Mouse (Mus musculus) erythroblast, embryonic 14.5 days (primary cell): ENCODE measurements around the gene Cacng8. TPM values are rescaled to one million over a fixed set of nuclear protein-coding genes. Genes with fewer than 3 reads are reported as not detected.
"Not testable (repeated sequence)": the region's sequence is repeated elsewhere in the genome, so short reads cannot be mapped to it uniquely, and the experiment has no call there.

Experiments
- H3K27me3 ChIP-seq: 2 replicates; pipeline ENCODE4 v1.6.1; 2012; ENCODE audit warnings: inconsistent platforms; ENCODE audit not compliant: control insufficient read depth
- H3K36me3 ChIP-seq: 2 replicates; pipeline ENCODE4 v1.6.1; 2012; ENCODE audit warnings: mild to moderate bottlenecking, inconsistent platforms; ENCODE audit not compliant: control insufficient read depth
- H3K4me1 ChIP-seq: 2 replicates; pipeline ENCODE4 v1.6.1; 2012; ENCODE audit warnings: inconsistent platforms; ENCODE audit not compliant: control insufficient read depth
- H3K4me3 ChIP-seq: replicated peaks from 2 replicates; pipeline ENCODE3; 2012; ENCODE audit warnings: moderate library complexity, mild to moderate bottlenecking, inconsistent platforms
- H3K9me3 ChIP-seq: 2 replicates; pipeline ENCODE4 v1.6.1; 2012; ENCODE audit warnings: low read length, inconsistent platforms, mixed read lengths; ENCODE audit not compliant: control insufficient read depth
- GATA1 ChIP-seq: IDR thresholded peaks from 2 replicates; pipeline ENCODE4 v1.6.1; 2012; ENCODE audit warnings: low read length, inconsistent platforms, mixed read lengths
- TAL1 ChIP-seq: IDR thresholded peaks from 3 replicates; pipeline ENCODE4 v1.6.1; 2012; ENCODE audit warnings: low read length, inconsistent platforms, mixed read lengths
- polyA plus RNA-seq: library from polyadenylated mRNA; stranded (reverse); fragments of >175 nt; gene quantifications from 2 replicates; pipeline ENCODE4 v1.2.3, GENCODE M21; 2012

The Cacng8 gene
- polyA plus RNA-seq, 1 experiment = not detected

GRCm38 (mm10) chr7:3397797-3398196 is 7.3 kb downstream of the Cacng8 start:
- TF ChIP-seq GATA1 = no peak
- no peak for TF ChIP-seq TAL1
- Histone ChIP-seq H3K27me3 (no peaks in the 10 kb centered on the region), H3K36me3 (no peaks in the 10 kb centered on the region), H3K4me1 (no peaks in the 10 kb centered on the region), H3K4me3 (no peak overlapping the region), H3K9me3 (no peaks in the 10 kb centered on the region)

- H3K36me3 ChIP-seq, H3K4me1 ChIP-seq, H3K4me3 ChIP-seq, H3K27me3 ChIP-seq, H3K9me3 ChIP-seq: not testable (repeated sequence)
Measured at GRCm38 (mm10) chr7:3398363-3398762, 7.9 kb downstream of the Cacng8 start.

- H3K9me3 ChIP-seq = no peaks in the 10 kb centered on the region
- H3K4me1 ChIP-seq = no peaks in the 10 kb centered on the region
- no peaks in the 10 kb centered on the region for H3K36me3 ChIP-seq
- TF ChIP-seq GATA1 = no peak
- TF ChIP-seq TAL1 = no peak
- no peaks in the 10 kb centered on the region for H3K27me3 ChIP-seq
- H3K4me3 ChIP-seq = no peak overlapping the region
Measured at GRCm38 (mm10) chr7:3399937-3400336, 9.5 kb downstream of the Cacng8 start.

DNA sequence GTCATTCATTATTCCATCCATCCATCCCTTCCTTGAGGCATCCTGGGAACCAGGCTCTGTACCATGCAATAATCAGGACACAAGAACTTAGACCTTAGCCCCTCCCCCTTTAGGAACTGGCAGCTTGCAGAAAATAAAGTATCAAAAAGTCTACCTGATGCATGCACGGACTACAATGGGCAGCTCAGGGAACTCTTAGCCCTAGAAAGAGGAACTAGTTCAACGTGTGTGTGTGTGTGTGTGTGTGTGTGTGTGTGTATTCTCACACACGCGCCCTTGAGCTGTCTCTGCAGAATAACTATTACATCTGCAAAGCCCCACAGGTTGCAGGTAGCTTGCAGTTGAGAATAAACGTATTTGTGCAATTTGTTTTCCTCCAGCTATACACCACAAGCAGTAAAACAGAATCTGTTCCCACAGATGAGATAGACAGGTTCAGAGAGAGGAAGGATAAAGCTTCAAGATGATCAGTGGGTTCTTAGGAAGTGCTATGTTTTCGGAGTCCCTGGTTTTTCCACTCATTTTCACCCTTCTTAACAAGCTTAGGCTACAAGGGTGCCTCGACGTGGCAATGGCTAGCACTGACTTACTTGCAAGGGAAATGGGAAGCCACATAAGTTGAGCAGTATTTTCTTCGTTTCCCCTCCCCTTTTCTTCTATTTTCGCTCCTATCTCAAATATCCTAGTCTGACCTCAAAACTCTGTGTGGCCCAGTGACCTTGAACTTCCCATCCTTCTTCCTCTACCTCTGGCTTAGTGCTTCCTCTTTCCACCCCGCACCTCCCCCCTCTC is 19.4 kb downstream of the Cacng8 start:
- peaks cover 45% of the 10 kb centered on the region for H3K27me3 ChIP-seq
- H3K9me3 ChIP-seq = no peaks in the 10 kb centered on the region
- no peaks in the 10 kb centered on the region for H3K36me3 ChIP-seq
- no peaks in the 10 kb centered on the region for H3K4me1 ChIP-seq
- no peak for TF ChIP-seq TAL1
- TF ChIP-seq GATA1 = no peak
- no peak overlapping the region for H3K4me3 ChIP-seq

GRCm38 (mm10) chr7:3411160-3411941 is 20.9 kb downstream of the Cacng8 start:
- no peaks in the 10 kb centered on the region for H3K4me1 ChIP-seq
- no peaks in the 10 kb centered on the region for H3K9me3 ChIP-seq
- TF ChIP-seq GATA1 (no peak), TAL1 (no peak)
- H3K4me3 ChIP-seq = no peak overlapping the region
- peaks cover 59% of the 10 kb centered on the region for H3K27me3 ChIP-seq
- H3K36me3 ChIP-seq = no peaks in the 10 kb centered on the region

DNA sequence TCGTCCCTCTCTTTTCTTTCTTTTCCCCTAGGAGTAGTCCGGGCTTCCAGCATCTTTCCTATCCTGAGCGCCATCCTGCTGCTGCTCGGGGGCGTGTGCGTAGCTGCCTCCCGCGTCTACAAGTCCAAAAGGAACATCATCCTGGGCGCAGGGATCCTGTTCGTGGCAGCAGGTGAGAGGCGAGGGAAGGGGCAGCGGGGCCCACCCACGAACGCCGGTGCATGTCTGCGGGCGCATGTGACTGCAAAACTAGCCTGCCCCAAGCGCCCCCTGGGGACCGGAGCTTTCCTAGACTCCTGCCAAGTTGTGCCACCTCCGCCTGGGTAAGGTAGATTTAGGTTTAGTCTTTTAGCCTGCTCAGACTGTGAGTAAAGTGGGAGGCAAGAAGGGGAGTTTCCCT is 21.6 kb downstream of the Cacng8 start:
- Histone ChIP-seq H3K9me3 (no peaks in the 10 kb centered on the region), H3K4me3 (no peak overlapping the region), H3K36me3 (no peaks in the 10 kb centered on the region), H3K4me1 (no peaks in the 10 kb centered on the region), H3K27me3 (peaks cover 65% of the 10 kb centered on the region)
- TF ChIP-seq TAL1 (no peak), GATA1 (no peak)

GRCm38 (mm10) chr7:3414888-3415287 is 24.4 kb downstream of the Cacng8 start:
- Histone ChIP-seq H3K27me3 (peaks cover 74% of the 10 kb centered on the region), H3K4me1 (no peaks in the 10 kb centered on the region), H3K9me3 (no peaks in the 10 kb centered on the region), H3K36me3 (no peaks in the 10 kb centered on the region), H3K4me3 (no peak overlapping the region)
- TF ChIP-seq GATA1 = no peak
- TF ChIP-seq TAL1 = no peak

DNA sequence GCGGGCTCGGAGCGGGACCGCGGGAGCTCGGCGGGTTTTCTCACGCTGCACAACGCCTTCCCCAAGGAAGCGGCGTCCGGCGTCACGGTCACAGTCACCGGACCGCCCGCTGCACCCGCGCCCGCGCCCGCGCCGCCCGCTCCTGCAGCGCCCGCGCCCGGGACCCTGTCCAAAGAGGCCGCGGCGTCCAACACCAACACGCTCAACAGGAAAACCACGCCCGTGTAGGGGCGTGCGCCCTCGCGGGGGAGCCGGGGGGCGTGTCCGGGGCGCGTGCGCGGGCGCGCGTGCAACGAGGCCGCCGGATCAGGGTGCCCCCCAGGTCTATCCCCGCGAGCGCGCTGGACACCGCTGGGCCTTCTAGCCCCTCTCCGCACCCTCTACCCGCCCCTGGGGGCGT is 24.9 kb downstream of the Cacng8 start:
- peaks cover 71% of the 10 kb centered on the region for H3K27me3 ChIP-seq
- H3K4me3 ChIP-seq = no peak overlapping the region
- H3K4me1 ChIP-seq = no peaks in the 10 kb centered on the region
- TF ChIP-seq GATA1 (no peak), TAL1 (no peak)
- H3K9me3 ChIP-seq = no peaks in the 10 kb centered on the region
- no peaks in the 10 kb centered on the region for H3K36me3 ChIP-seq

DNA sequence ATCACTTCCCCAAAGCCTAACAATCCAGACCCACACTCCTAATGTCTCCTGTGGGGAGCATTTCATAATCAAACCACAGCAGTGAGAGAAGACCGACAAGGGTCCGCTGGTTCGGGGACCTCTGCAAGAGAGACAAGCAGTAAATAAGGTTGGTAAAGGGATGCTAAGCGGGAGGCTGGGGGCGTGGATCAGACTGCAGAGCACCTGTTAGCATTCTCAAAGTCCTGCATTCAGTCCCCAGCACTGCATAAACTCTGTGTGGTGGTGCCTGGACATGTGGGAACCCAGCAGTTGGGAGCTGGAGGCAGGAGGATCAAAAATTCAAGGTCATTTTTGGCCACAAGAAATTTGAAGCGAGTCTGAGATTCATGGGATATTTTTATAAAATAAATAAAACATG is 29.5 kb downstream of the Cacng8 start:
- no peak for TF ChIP-seq GATA1
- Histone ChIP-seq H3K4me3 (no peak overlapping the region), H3K9me3 (no peaks in the 10 kb centered on the region), H3K4me1 (no peaks in the 10 kb centered on the region), H3K27me3 (peaks cover 58% of the 10 kb centered on the region), H3K36me3 (no peaks in the 10 kb centered on the region)
